Mouse (Mus musculus) layer of hippocampus, postnatal 10 days (tissue): ENCODE measurements at regions not wholly inside any gene's neighbourhood (a gene's known extent, or its start where the extent isn't known, plus 50 kb on each side); places are given as distances from the start of the nearest gene placed in this dataset.

ENCODE experiments used
- DNase-seq, 2 experiments: peaks; one replicate each; pipeline ENCODE4 v3.0.0; 2021; ENCODE audit warnings: low spot score in 2 of 2

- DNase-seq, result no peak
These were observed 185.7 kb downstream of the Plk2 start for GRCm38 (mm10) chr13:110580570-110580969.

GRCm38 (mm10) chr13:110584765-110585164, 189.9 kb downstream of the Plk2 start:
- no peak for DNase-seq

- no peak for DNase-seq
These were observed 199.8 kb downstream of the Plk2 start for GRCm38 (mm10) chr13:110594630-110595029.

- no peak for DNase-seq
These were observed 204.8 kb downstream of the Plk2 start for GRCm38 (mm10) chr13:110599666-110600065.

GRCm38 (mm10) chr13:110600377-110600776, 205.5 kb downstream of the Plk2 start:
- DNase-seq, result no peak

GRCm38 (mm10) chr13:110601352-110601751, 206.5 kb downstream of the Plk2 start:
- no peak for DNase-seq

GRCm38 (mm10) chr13:110601840-110602239, 207.0 kb downstream of the Plk2 start:
- DNase-seq, result no peak

- no peak for DNase-seq
These were observed 208.0 kb downstream of the Plk2 start for GRCm38 (mm10) chr13:110602894-110603293.

GRCm38 (mm10) chr13:110619010-110619409, 224.2 kb downstream of the Plk2 start:
- DNase-seq, result no peak

- no peak for DNase-seq
These were observed 232.3 kb downstream of the Plk2 start for GRCm38 (mm10) chr13:110627136-110627535.

- peak in 1 of 2 experiments; percentile 31 for DNase-seq
These were observed 232.9 kb downstream of the Plk2 start for GRCm38 (mm10) chr13:110627732-110628131.

GRCm38 (mm10) chr13:110628201-110628600, 233.4 kb downstream of the Plk2 start:
- no peak for DNase-seq

- no peak for DNase-seq
These were observed 238.5 kb downstream of the Plk2 start for GRCm38 (mm10) chr13:110633261-110633781.

GRCm38 (mm10) chr13:110633899-110634298, 239.1 kb downstream of the Plk2 start:
- DNase-seq, result no peak

- DNase-seq, result no peak
These were observed 247.9 kb downstream of the Plk2 start for GRCm38 (mm10) chr13:110642792-110643191.

GRCm38 (mm10) chr13:110643198-110643896, 248.5 kb downstream of the Plk2 start:
- peak in 1 of 2 experiments; percentile 31 for DNase-seq

GRCm38 (mm10) chr13:110643897-110644213, 249.0 kb downstream of the Plk2 start:
- no peak for DNase-seq

- no peak for DNase-seq
These were observed 254.5 kb downstream of the Plk2 start for GRCm38 (mm10) chr13:110649378-110649777.

- no peak for DNase-seq
These were observed 255.1 kb downstream of the Plk2 start for GRCm38 (mm10) chr13:110649870-110650497.

GRCm38 (mm10) chr13:110652201-110652600, 257.4 kb downstream of the Plk2 start:
- no peak for DNase-seq

- no peak for DNase-seq
These were observed 270.4 kb downstream of the Plk2 start for GRCm38 (mm10) chr13:110665073-110665800.
